16 mouse cellular contexts compared by ENCODE assay signal in genomic region chr4:135513865-135514264, GRCm38 (mm10). TPM values are rescaled to one million over a fixed set of nuclear protein-coding genes. Genes with fewer than 3 reads are reported as not detected.
"Had no signal": no experiment of that assay in that cellular context is flagged by ENCODE, and none has a peak within 500 bp of the region (broad histone marks: within the 10 kb centered on the region; RNA-seq: fewer than 3 reads in every experiment).

No protein-coding gene starts in this region.

- H3K27ac ChIP-seq: limb, embryonic 12.5 days; liver, embryonic 15.5 days; midbrain, embryonic 13.5 days; neural tube, embryonic 15.5 days had no signal

- DNase-seq: layer of hippocampus, adult 9-11 months; layer of hippocampus, postnatal 36 days; liver; lung, adult 2 months; lung, postnatal 36 days; right cerebral cortex, adult 18-20 months; spleen, adult 18-20 months; thymus, postnatal 36 days had no signal

- H3K4me1 ChIP-seq: liver, embryonic 15.5 days had no signal

- ATAC-seq: hindbrain, embryonic 16.5 days; inflammation-experienced regulatory T-cells, adult 6 months; lung, postnatal 0 days; midbrain, embryonic 13.5 days had no signal

- H3K9me3 ChIP-seq: limb, embryonic 12.5 days; liver, embryonic 15.5 days; midbrain, embryonic 13.5 days; neural tube, embryonic 15.5 days had no signal

- H3K4me2 ChIP-seq: limb, embryonic 12.5 days; liver, embryonic 15.5 days; midbrain, embryonic 13.5 days; neural tube, embryonic 15.5 days had no signal

- H3K4me3 ChIP-seq: limb, embryonic 12.5 days; liver, embryonic 15.5 days; midbrain, embryonic 13.5 days; neural tube, embryonic 15.5 days had no signal

- H3K36me3 ChIP-seq: limb, embryonic 12.5 days; liver, embryonic 15.5 days; midbrain, embryonic 13.5 days; neural tube, embryonic 15.5 days had no signal

- H3K27me3 ChIP-seq: limb, embryonic 12.5 days; neural tube, embryonic 15.5 days had no signal

- H3K9ac ChIP-seq: limb, embryonic 12.5 days; liver, embryonic 15.5 days; midbrain, embryonic 13.5 days; neural tube, embryonic 15.5 days had no signal

RNA-seq across cellular contexts. Expression of gene Stpg1, which starts 19.3 kb away (rescaled TPM):
- polyA plus RNA-seq: liver, embryonic 15.5 days had no signal

RNA-seq across cellular contexts. Expression of gene Grhl3, which starts 59.6 kb away (rescaled TPM):
- total RNA-seq: megakaryocyte progenitor cell, adult 5-6 weeks had no signal
- polyA plus RNA-seq: inflammation-experienced regulatory T-cells, adult 6 months had no signal
